Mouse (Mus musculus): ENCODE measurements around the gene Mkrn1. TPM values are rescaled to one million over a fixed set of nuclear protein-coding genes. Genes with fewer than 3 reads are reported as not detected.
"Not testable (repeated sequence)": the region's sequence is repeated elsewhere in the genome, so short reads cannot be mapped to it uniquely, and the experiment has no call there.

Gene Mkrn1
- polyA plus RNA-seq, 1 experiment from 2014 or later: 191 TPM

- no peaks in the 10 kb centered on the region for H3K27me3 ChIP-seq
- no peak for ATAC-seq (ENCODE audit: low FRiP score)
- H3K36me3 ChIP-seq: peaks cover 56% of the 10 kb centered on the region
- WGBS: 90% methylated on average over 9 of the region's 9 CpGs
- no peak overlapping the region for H3K9ac ChIP-seq
- no peak overlapping the region for H3K4me2 ChIP-seq (replicated peaks)
- H3K4me1 ChIP-seq: no peaks in the 10 kb centered on the region
- no peak overlapping the region for H3K4me3 ChIP-seq
- no peak overlapping the region for H3K27ac ChIP-seq
- H3K9me3 ChIP-seq (replicated peaks): no peaks in the 10 kb centered on the region
Observed at GRCm38 (mm10) chr6:39398342-39398741, 21.9 kb downstream of the Mkrn1 start.

GRCm38 (mm10) chr6:39397046-39397445, 23.2 kb downstream of the Mkrn1 start:
- Histone ChIP-seq H3K9me3 (replicated peaks) (no peaks in the 10 kb centered on the region), H3K27ac (no peak overlapping the region), H3K36me3 (peaks cover 51% of the 10 kb centered on the region), H3K4me1 (no peaks in the 10 kb centered on the region), H3K4me2 (replicated peaks) (no peak overlapping the region), H3K27me3 (no peaks in the 10 kb centered on the region), H3K4me3 (no peak overlapping the region), H3K9ac (no peak overlapping the region)
- ATAC-seq (ENCODE audit: low FRiP score): no peak
- WGBS: 94% methylated on average over 6 of the region's 6 CpGs

- H3K9ac ChIP-seq: no peak overlapping the region
- H3K4me2 ChIP-seq (replicated peaks): no peak overlapping the region
- 83% methylated on average over 4 of the region's 4 CpGs for WGBS
- ATAC-seq (ENCODE audit: low FRiP score): no peak
- H3K9me3 ChIP-seq (replicated peaks): no peaks in the 10 kb centered on the region
- H3K4me3 ChIP-seq: no peak overlapping the region
- peak overlapping the region; percentile 40; the same call in 1 of the 2 replicates for H3K27ac ChIP-seq
- peaks cover 43% of the 10 kb centered on the region for H3K36me3 ChIP-seq
- no peaks in the 10 kb centered on the region for H3K4me1 ChIP-seq
- H3K27me3 ChIP-seq: no peaks in the 10 kb centered on the region
Observed at GRCm38 (mm10) chr6:39395916-39396315, 24.3 kb downstream of the Mkrn1 start.

GRCm38 (mm10) chr6:39395471-39395870, 24.8 kb downstream of the Mkrn1 start:
- Histone ChIP-seq H3K36me3 (peaks cover 46% of the 10 kb centered on the region), H3K4me1 (no peaks in the 10 kb centered on the region), H3K9ac (no peak overlapping the region), H3K9me3 (replicated peaks) (no peaks in the 10 kb centered on the region), H3K27me3 (no peaks in the 10 kb centered on the region), H3K27ac (peak overlapping the region; percentile 40), H3K4me2 (replicated peaks) (no peak overlapping the region), H3K4me3 (no peak overlapping the region)
- 76% methylated on average over 4 of the region's 4 CpGs for WGBS
- ATAC-seq (ENCODE audit: low FRiP score): no peak

- WGBS: 94% methylated on average over 2 of the region's 2 CpGs
- no peaks in the 10 kb centered on the region for H3K9me3 ChIP-seq (replicated peaks)
Observed at GRCm38 (mm10) chr6:39389988-39390387, 30.3 kb downstream of the Mkrn1 start.

GRCm38 (mm10) chr6:39381125-39381880, 39.0 kb downstream of the Mkrn1 start, which contains the start of gene Rab19:
Gene Rab19, plus strand, starts transcription at chr6:39381175.
- no peak for ATAC-seq (ENCODE audit: low FRiP score)
- peaks cover 11% of the 10 kb centered on the region for H3K27me3 ChIP-seq
- H3K9ac ChIP-seq: no peak within 1 kb of the TSS
- peak within 1 kb of the TSS; percentile 20 for H3K4me3 ChIP-seq
- no peaks in the 10 kb centered on the region for H3K36me3 ChIP-seq
- no peaks in the 10 kb centered on the region for H3K9me3 ChIP-seq (replicated peaks)
- 9% methylated on average over 20 of the region's 20 CpGs for WGBS
- no peak within 1 kb of the TSS for H3K27ac ChIP-seq
- H3K4me1 ChIP-seq: peaks cover 11% of the 10 kb centered on the region
- H3K4me2 ChIP-seq (replicated peaks): peak within 1 kb of the TSS; percentile 44

More at GRCm38 (mm10) chr6:39389988-39390387, 30.3 kb downstream of the Mkrn1 start:
- ATAC-seq (ENCODE audit: low FRiP score): no peak
- no peak overlapping the region for H3K27ac ChIP-seq
- no peak overlapping the region for H3K4me2 ChIP-seq (replicated peaks)
- H3K27me3 ChIP-seq: no peaks in the 10 kb centered on the region
- H3K36me3 ChIP-seq: 0 out of 2 replicates have a peak, but pooled peaks cover 10% of the 10 kb centered on the region
- H3K4me1 ChIP-seq: no peaks in the 10 kb centered on the region
- no peak overlapping the region for H3K9ac ChIP-seq
- no peak overlapping the region for H3K4me3 ChIP-seq

GRCm38 (mm10) chr6:39380276-39380675, 40.0 kb downstream of the Mkrn1 start:
- Histone ChIP-seq H3K9me3 (replicated peaks) (no peaks in the 10 kb centered on the region), H3K27ac (no peak overlapping the region), H3K4me1 (peaks cover 19% of the 10 kb centered on the region), H3K9ac (no peak overlapping the region), H3K4me3 (no peak overlapping the region), H3K27me3 (peaks cover 11% of the 10 kb centered on the region), H3K36me3 (no peaks in the 10 kb centered on the region), H3K4me2 (replicated peaks) (no peak overlapping the region)
- ATAC-seq (ENCODE audit: low FRiP score): no peak
- WGBS: 93% methylated on average over 3 of the region's 3 CpGs

- Histone ChIP-seq H3K9me3 (replicated peaks) (no peaks in the 10 kb centered on the region), H3K36me3 (no peaks in the 10 kb centered on the region), H3K4me2 (replicated peaks) (no peak overlapping the region), H3K27me3 (peaks cover 11% of the 10 kb centered on the region), H3K27ac (no peak overlapping the region), H3K4me1 (peaks cover 19% of the 10 kb centered on the region), H3K9ac (no peak overlapping the region), H3K4me3 (no peak overlapping the region)
- ATAC-seq (ENCODE audit: low FRiP score): no peak
- 80% methylated on average over 8 of the region's 8 CpGs for WGBS
Observed at GRCm38 (mm10) chr6:39379749-39380148, 40.5 kb downstream of the Mkrn1 start.

GRCm38 (mm10) chr6:39379224-39379623, 41.0 kb downstream of the Mkrn1 start:
- ATAC-seq (ENCODE audit: low FRiP score): no peak
- Histone ChIP-seq H3K36me3 (peaks cover 2% of the 10 kb centered on the region), H3K27me3 (peaks cover 11% of the 10 kb centered on the region), H3K4me1 (peaks cover 19% of the 10 kb centered on the region), H3K9ac (no peak overlapping the region), H3K4me3 (no peak overlapping the region), H3K9me3 (replicated peaks) (0 out of 2 replicates have a peak, but pooled peaks cover 1% of the 10 kb centered on the region), H3K27ac (no peak overlapping the region), H3K4me2 (replicated peaks) (no peak overlapping the region)
- WGBS: 61% methylated on average over 4 of the region's 4 CpGs

GRCm38 (mm10) chr6:39378161-39378835, 42.0 kb downstream of the Mkrn1 start:
- H3K27ac ChIP-seq; H3K36me3 ChIP-seq; H3K4me2 ChIP-seq (replicated peaks); H3K9me3 ChIP-seq (replicated peaks); H3K9ac ChIP-seq; H3K4me3 ChIP-seq: not testable (repeated sequence)
- WGBS: 84% methylated on average over 13 of the region's 13 CpGs
- peaks cover 11% of the 10 kb centered on the region for H3K27me3 ChIP-seq
- 0 out of 2 replicates have a peak, but pooled peaks have one; percentile 1 for ATAC-seq (ENCODE audit: low FRiP score)
- peaks cover 19% of the 10 kb centered on the region for H3K4me1 ChIP-seq

- H3K4me3 ChIP-seq: peak within 1 kb of the TSS; percentile 76
- peak within 1 kb of the TSS; percentile 80 for H3K9ac ChIP-seq
- under 1% methylated on average over 43 of the region's 43 CpGs for WGBS
- peak; percentile 96 for ATAC-seq (ENCODE audit: low FRiP score)
- peak within 1 kb of the TSS; percentile 65 for H3K4me2 ChIP-seq (replicated peaks)
- peaks cover 11% of the 10 kb centered on the region for H3K27me3 ChIP-seq
- peaks cover 9% of the 10 kb centered on the region for H3K36me3 ChIP-seq
- H3K27ac ChIP-seq: peak within 1 kb of the TSS; percentile 75
- 0 out of 2 replicates have a peak, but pooled peaks cover 6% of the 10 kb centered on the region for H3K9me3 ChIP-seq (replicated peaks)
- H3K4me1 ChIP-seq: peaks cover 24% of the 10 kb centered on the region
Observed at GRCm38 (mm10) chr6:39377311-39377827, 42.9 kb downstream of the Mkrn1 start, which contains the start of gene Slc37a3. Gene Slc37a3, minus strand, starts transcription at chr6:39377675.

GRCm38 (mm10) chr6:39376775-39377174, 43.5 kb downstream of the Mkrn1 start:
- Histone ChIP-seq H3K9me3 (replicated peaks) (0 out of 2 replicates have a peak, but pooled peaks cover 6% of the 10 kb centered on the region), H3K4me2 (replicated peaks) (peak overlapping the region; percentile 65), H3K36me3 (peaks cover 9% of the 10 kb centered on the region), H3K4me3 (peak overlapping the region; percentile 76), H3K27ac (no peak overlapping the region), H3K9ac (peak overlapping the region; percentile 80), H3K27me3 (peaks cover 11% of the 10 kb centered on the region), H3K4me1 (peaks cover 24% of the 10 kb centered on the region)
- ATAC-seq (ENCODE audit: low FRiP score): no peak
- WGBS: 26% methylated on average over 9 of the region's 9 CpGs
